Mouse (Mus musculus): ENCODE data around the gene Frmd4b. TPM values are rescaled to one million over a fixed set of nuclear protein-coding genes. Genes with fewer than 3 reads are reported as not detected.

Gene Frmd4b
- polyA plus RNA-seq, 1 experiment: 0.59 TPM

DNA sequence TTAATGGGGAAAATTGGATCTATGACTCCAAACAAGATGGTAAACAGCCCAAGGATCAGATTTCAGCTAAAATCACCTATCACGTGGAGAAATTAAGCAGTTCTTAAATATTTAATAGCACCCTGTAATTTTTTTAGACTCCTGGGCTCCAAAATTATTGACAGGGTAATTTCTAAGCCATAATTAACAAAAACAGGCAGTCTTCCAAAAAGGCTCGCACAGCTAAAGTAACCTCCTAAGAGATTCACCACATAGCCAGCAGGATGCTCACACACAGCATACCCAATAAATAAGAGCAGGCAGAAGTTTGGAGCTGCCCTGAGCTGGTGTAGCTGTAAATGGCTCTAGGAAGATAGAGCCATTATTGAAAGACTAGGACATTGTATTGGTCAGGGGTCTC is 76.9 kb downstream of the Frmd4b start:
- Histone ChIP-seq H3K36me3 (ENCODE audit: control insufficient read depth, insufficient read depth) (no peaks in the 10 kb centered on the region), H3K79me2 (ENCODE audit: control insufficient read depth, insufficient read depth) (no peaks in the 10 kb centered on the region), H3K27me3 (ENCODE audit: control insufficient read depth, insufficient read depth, insufficient read length) (no peaks in the 10 kb centered on the region), H3K4me2 (ENCODE audit: low read depth) (no peak overlapping the region), H3K4me3 (no peak overlapping the region), H3ac (ENCODE audit: control insufficient read depth, insufficient read length) (no peak overlapping the region)
- TF ChIP-seq REST (IDR thresholded peaks at IDR 0.05; ENCODE audit: insufficient read depth, insufficient read length): no peak
- TF ChIP-seq MYOG (IDR thresholded peaks at IDR 0.05; ENCODE audit: control insufficient read depth in 1 of 3, insufficient read depth in 1 of 3, insufficient read length in 2 of 3, low read depth in 2 of 3): no peak
- TF ChIP-seq TCF3 (IDR thresholded peaks at IDR 0.05; ENCODE audit: insufficient read length, low read depth): no peak
- TF ChIP-seq POLR2AphosphoS2 (IDR thresholded peaks at IDR 0.05; ENCODE audit: insufficient read length, low read depth): no peak
- no peak for TF ChIP-seq TCF12 (IDR thresholded peaks at IDR 0.05; ENCODE audit: insufficient read depth, poor library complexity, severe bottlenecking)

DNA sequence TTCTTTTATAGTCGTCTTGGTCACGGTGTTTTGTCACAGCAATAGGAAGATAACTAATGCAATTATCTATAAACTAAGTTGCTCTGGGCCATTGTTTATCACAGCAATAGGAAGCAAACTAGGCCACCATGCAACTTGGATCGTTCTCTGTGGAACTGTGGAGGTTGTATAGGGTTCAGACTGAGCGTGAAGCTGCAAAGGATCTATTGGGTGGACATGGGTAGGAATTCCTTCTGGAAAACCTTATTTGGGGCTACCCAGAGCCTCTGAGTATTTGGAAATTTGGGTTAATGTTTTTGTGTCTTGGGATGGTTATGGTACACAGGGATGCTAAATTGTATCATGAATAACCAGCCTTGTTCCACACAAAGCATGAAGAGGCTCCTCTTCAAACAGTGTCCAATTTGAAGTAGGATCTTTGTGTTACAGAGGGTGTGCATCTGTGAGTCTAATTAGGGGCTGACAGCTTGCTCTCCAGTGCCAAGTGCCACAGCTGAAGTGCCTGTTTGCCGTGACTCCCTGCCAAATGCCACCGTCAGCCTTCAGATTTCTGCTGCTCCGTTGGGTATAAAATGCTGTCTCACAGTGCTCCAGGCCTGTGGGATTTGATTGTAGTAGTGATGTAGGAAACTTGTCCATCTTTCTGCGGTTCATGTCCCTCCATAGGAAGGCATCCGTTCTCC is 81.4 kb downstream of the Frmd4b start:
- no peak overlapping the region for H3K4me3 ChIP-seq
- H3ac ChIP-seq (ENCODE audit: control insufficient read depth, insufficient read length): no peak overlapping the region
- no peaks in the 10 kb centered on the region for H3K27me3 ChIP-seq (ENCODE audit: control insufficient read depth, insufficient read depth, insufficient read length)
- TF ChIP-seq SRF (IDR thresholded peaks at IDR 0.05; ENCODE audit: control insufficient read depth, insufficient read length, low read depth): no peak
- TF ChIP-seq CEBPB (IDR thresholded peaks at IDR 0.05; ENCODE audit: insufficient read depth, poor library complexity, severe bottlenecking): no peak
- no peak for TF ChIP-seq TCF3 (IDR thresholded peaks at IDR 0.05; ENCODE audit: insufficient read length, low read depth)
- no peak for TF ChIP-seq REST (IDR thresholded peaks at IDR 0.05; ENCODE audit: insufficient read depth, insufficient read length)
- TF ChIP-seq MAX (IDR thresholded peaks at IDR 0.05; ENCODE audit: low read depth): no peak
- TF ChIP-seq MYOG (IDR thresholded peaks at IDR 0.05; ENCODE audit: control insufficient read depth in 1 of 3, insufficient read depth in 1 of 3, insufficient read length in 2 of 3, low read depth in 2 of 3): no peak
- TF ChIP-seq E2F4 (IDR thresholded peaks at IDR 0.05; ENCODE audit: insufficient read depth): no peak
- no peak for TF ChIP-seq TCF12 (IDR thresholded peaks at IDR 0.05; ENCODE audit: insufficient read depth, poor library complexity, severe bottlenecking)
- no peak for TF ChIP-seq POLR2A (IDR thresholded peaks at IDR 0.05; ENCODE audit: insufficient read length, low read depth)
- no peak for TF ChIP-seq USF1 (IDR thresholded peaks at IDR 0.05; ENCODE audit: low read depth)
- TF ChIP-seq POLR2AphosphoS2 (IDR thresholded peaks at IDR 0.05; ENCODE audit: insufficient read length, low read depth): no peak
- TF ChIP-seq MYOD1 (IDR thresholded peaks at IDR 0.05; ENCODE audit: control insufficient read depth in 1 of 3, insufficient read length in 2 of 3, low read depth in 2 of 3): no peak
- H3K79me2 ChIP-seq (ENCODE audit: control insufficient read depth, insufficient read depth): no peaks in the 10 kb centered on the region
- no peak overlapping the region for H3K4me2 ChIP-seq (ENCODE audit: low read depth)
- H3K36me3 ChIP-seq (ENCODE audit: control insufficient read depth, insufficient read depth): no peaks in the 10 kb centered on the region

DNA sequence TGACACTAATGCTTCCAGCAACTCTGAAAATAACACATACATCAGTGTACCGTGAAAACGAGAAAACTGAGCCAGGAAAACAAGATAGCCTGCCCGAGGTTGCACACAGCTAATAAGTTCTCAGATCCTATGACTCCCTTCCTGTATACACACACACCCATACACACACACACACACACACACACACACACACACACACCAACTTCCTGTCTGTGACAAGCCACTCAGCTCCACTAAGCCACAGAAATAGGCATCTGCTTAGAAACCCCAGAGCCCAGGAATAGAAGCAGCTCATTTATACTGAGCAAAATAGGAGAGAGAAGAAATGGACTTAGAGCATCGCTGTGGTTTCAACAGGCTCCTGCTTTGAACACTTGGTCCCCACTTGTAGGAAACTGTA is 86.3 kb downstream of the Frmd4b start:
- H3K27me3 ChIP-seq (ENCODE audit: control insufficient read depth, insufficient read depth, insufficient read length): peaks cover 11% of the 10 kb centered on the region
- no peak overlapping the region for H3ac ChIP-seq (ENCODE audit: control insufficient read depth, insufficient read length)
- no peaks in the 10 kb centered on the region for H3K36me3 ChIP-seq (ENCODE audit: control insufficient read depth, insufficient read depth)
- TF ChIP-seq CEBPB (IDR thresholded peaks at IDR 0.05; ENCODE audit: insufficient read depth, poor library complexity, severe bottlenecking): no peak
- H3K4me2 ChIP-seq (ENCODE audit: low read depth): no peak overlapping the region
- H3K79me2 ChIP-seq (ENCODE audit: control insufficient read depth, insufficient read depth): no peaks in the 10 kb centered on the region
- H3K4me3 ChIP-seq: no peak overlapping the region

DNA sequence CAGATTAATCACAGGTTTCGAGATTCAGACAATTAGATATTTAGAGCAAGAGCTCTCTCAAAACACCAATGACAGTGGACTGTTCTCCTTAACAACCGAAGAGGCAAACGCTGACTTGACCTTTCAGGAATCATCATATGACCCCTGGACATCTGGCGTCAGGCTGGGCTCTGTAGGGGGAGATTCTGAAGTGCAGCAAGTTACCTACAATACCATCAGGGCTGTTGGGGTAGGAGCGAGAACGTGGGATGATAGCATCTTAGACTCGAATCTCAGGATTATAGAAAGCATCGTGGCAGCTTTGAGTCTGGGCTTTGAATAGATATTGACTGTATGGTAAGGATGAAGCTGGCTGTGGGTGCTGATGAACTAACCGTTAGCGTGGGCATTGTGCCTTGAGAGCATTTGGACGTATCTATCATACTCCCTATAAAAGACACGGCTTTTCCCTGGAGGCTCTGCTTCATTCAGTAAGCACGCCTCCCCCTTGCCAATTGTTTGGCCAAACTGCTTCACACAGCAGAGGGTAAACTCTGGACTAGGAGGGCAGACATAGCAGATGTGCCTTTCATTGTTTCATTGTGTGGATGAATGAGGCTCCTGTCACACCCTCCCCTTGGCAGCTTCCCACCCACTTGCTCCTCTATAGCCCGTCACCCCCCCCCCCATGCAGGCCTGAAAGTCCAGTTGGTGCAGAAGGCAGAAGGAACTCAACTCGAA is 88.2 kb downstream of the Frmd4b start:
- no peaks in the 10 kb centered on the region for H3K79me2 ChIP-seq (ENCODE audit: control insufficient read depth, insufficient read depth)
- H3ac ChIP-seq (ENCODE audit: control insufficient read depth, insufficient read length): no peak overlapping the region
- no peaks in the 10 kb centered on the region for H3K36me3 ChIP-seq (ENCODE audit: control insufficient read depth, insufficient read depth)
- H3K27me3 ChIP-seq (ENCODE audit: control insufficient read depth, insufficient read depth, insufficient read length): peaks cover 11% of the 10 kb centered on the region
- TF ChIP-seq MYOD1 (IDR thresholded peaks at IDR 0.05; ENCODE audit: control insufficient read depth in 1 of 3, insufficient read length in 2 of 3, low read depth in 2 of 3) (no peak), MAX (IDR thresholded peaks at IDR 0.05; ENCODE audit: low read depth) (no peak), POLR2A (IDR thresholded peaks at IDR 0.05; ENCODE audit: insufficient read length, low read depth) (no peak), CEBPB (IDR thresholded peaks at IDR 0.05; ENCODE audit: insufficient read depth, poor library complexity, severe bottlenecking) (no peak)
- H3K4me2 ChIP-seq (ENCODE audit: low read depth): no peak overlapping the region
- no peak overlapping the region for H3K4me3 ChIP-seq

DNA sequence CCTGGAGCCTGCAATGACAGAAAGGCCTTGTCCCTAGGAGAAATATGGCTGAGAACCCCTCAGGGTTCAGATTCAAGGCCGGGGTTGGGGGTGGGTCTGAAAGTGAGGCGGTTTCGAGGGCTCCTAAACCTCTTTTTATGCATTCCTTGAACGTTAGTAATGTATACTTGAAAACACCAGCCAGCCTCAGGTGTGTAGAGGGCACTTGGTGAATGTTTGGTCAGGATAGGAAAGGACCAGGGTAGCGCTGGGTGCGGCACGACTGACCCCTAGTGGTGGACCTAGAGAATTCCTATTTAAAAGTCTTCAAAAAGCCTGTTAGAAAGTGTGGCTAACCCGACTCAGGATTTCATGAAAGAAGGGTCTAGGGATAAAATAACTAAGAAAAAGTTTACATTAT is 91.2 kb downstream of the Frmd4b start:
- H3K27me3 ChIP-seq (ENCODE audit: control insufficient read depth, insufficient read depth, insufficient read length): peaks cover 11% of the 10 kb centered on the region
- H3K4me3 ChIP-seq: no peak overlapping the region
- no peaks in the 10 kb centered on the region for H3K79me2 ChIP-seq (ENCODE audit: control insufficient read depth, insufficient read depth)
- H3ac ChIP-seq (ENCODE audit: control insufficient read depth, insufficient read length): no peak overlapping the region
- no peak for TF ChIP-seq E2F4 (IDR thresholded peaks at IDR 0.05; ENCODE audit: insufficient read depth)
- no peak for TF ChIP-seq POLR2AphosphoS2 (IDR thresholded peaks at IDR 0.05; ENCODE audit: insufficient read length, low read depth)
- TF ChIP-seq REST (IDR thresholded peaks at IDR 0.05; ENCODE audit: insufficient read depth, insufficient read length): no peak
- TF ChIP-seq TCF12 (IDR thresholded peaks at IDR 0.05; ENCODE audit: insufficient read depth, poor library complexity, severe bottlenecking): no peak
- no peak for TF ChIP-seq CEBPB (IDR thresholded peaks at IDR 0.05; ENCODE audit: insufficient read depth, poor library complexity, severe bottlenecking)
- TF ChIP-seq MYOG (IDR thresholded peaks at IDR 0.05; ENCODE audit: control insufficient read depth in 1 of 3, insufficient read depth in 1 of 3, insufficient read length in 2 of 3, low read depth in 2 of 3): no peak
- TF ChIP-seq MAX (IDR thresholded peaks at IDR 0.05; ENCODE audit: low read depth): no peak
- no peak for TF ChIP-seq TCF3 (IDR thresholded peaks at IDR 0.05; ENCODE audit: insufficient read length, low read depth)
- TF ChIP-seq USF1 (IDR thresholded peaks at IDR 0.05; ENCODE audit: low read depth): no peak
- no peak for TF ChIP-seq SRF (IDR thresholded peaks at IDR 0.05; ENCODE audit: control insufficient read depth, insufficient read length, low read depth)
- no peak for TF ChIP-seq POLR2A (IDR thresholded peaks at IDR 0.05; ENCODE audit: insufficient read length, low read depth)
- TF ChIP-seq MYOD1 (IDR thresholded peaks at IDR 0.05; ENCODE audit: control insufficient read depth in 1 of 3, insufficient read length in 2 of 3, low read depth in 2 of 3): no peak
- H3K4me2 ChIP-seq (ENCODE audit: low read depth): no peak overlapping the region
- no peaks in the 10 kb centered on the region for H3K36me3 ChIP-seq (ENCODE audit: control insufficient read depth, insufficient read depth)
